Comparison of ENCODE assay signal across 8 mouse cellular contexts in genomic region chr2:6129555-6130355, GRCm38 (mm10). TPM values are rescaled to one million over a fixed set of nuclear protein-coding genes. Genes with fewer than 3 reads are reported as not detected.
DNase-seq lines count a peak whose midpoint lies in the region; ATAC-seq and TF ChIP-seq lines count a peak whose summit lies in the region.

Gene Proser2 (minus strand): TSS chr2:6130211.

- H3K4me1 ChIP-seq in ES-Bruce4 (ENCODE audit: control insufficient read depth, insufficient read depth, low read length) = no peaks in the 10 kb centered on the region
- H3K4me1 ChIP-seq in forebrain, embryonic 15.5 days = peaks cover 7% of the 10 kb centered on the region
- peaks cover 2% of the 10 kb centered on the region for H3K4me1 ChIP-seq in liver, embryonic 16.5 days (ENCODE audit: control insufficient read depth, low read depth, low read length)
- no peaks in the 10 kb centered on the region for H3K4me1 ChIP-seq in neural tube, embryonic 14.5 days (ENCODE audit: control insufficient read depth, insufficient read depth, low read length)

- no peak within 1 kb of the TSS for H3K27ac ChIP-seq in ES-Bruce4 (ENCODE audit: insufficient read depth, low read length)
- no peak within 1 kb of the TSS for H3K27ac ChIP-seq in forebrain, embryonic 15.5 days (replicated peaks)
- peak within 1 kb of the TSS; percentile 60 for H3K27ac ChIP-seq in liver, embryonic 16.5 days (ENCODE audit: low read length)
- no peak within 1 kb of the TSS for H3K27ac ChIP-seq in neural tube, embryonic 14.5 days (ENCODE audit: low read depth, low read length)

- no peaks in the 10 kb centered on the region; the same call in 1 of the 2 replicates for H3K27me3 ChIP-seq in ES-Bruce4 (ENCODE audit: control insufficient read depth, insufficient read depth, low read length, poor library complexity, severe bottlenecking)
- H3K27me3 ChIP-seq in forebrain, embryonic 15.5 days = peaks cover 14% of the 10 kb centered on the region; the same call in 1 of the 2 replicates
- H3K27me3 ChIP-seq in liver, embryonic 16.5 days (ENCODE audit: control insufficient read depth, insufficient read depth, low read depth, low read length) = peaks cover 21% of the 10 kb centered on the region
- H3K27me3 ChIP-seq in neural tube, embryonic 14.5 days (ENCODE audit: control insufficient read depth, insufficient read depth, low read length) = peaks cover 7% of the 10 kb centered on the region; the same call in 1 of the 2 replicates

- intact Hi-C loops in heart, postnatal 25 days (cut with DNase I) = no loop called here

- H3K4me2 ChIP-seq in forebrain, embryonic 15.5 days (replicated peaks) = peak within 1 kb of the TSS; percentile 86
- H3K4me2 ChIP-seq in liver, embryonic 16.5 days (ENCODE audit: low read depth, low read length) = peak within 1 kb of the TSS; percentile 61
- peak within 1 kb of the TSS; percentile 82 for H3K4me2 ChIP-seq in neural tube, embryonic 14.5 days (ENCODE audit: low read depth, low read length)

- H3K4me3 ChIP-seq in ES-Bruce4 (ENCODE audit: low read depth, low read length) = peak within 1 kb of the TSS; percentile 80
- peak within 1 kb of the TSS; percentile 71 for H3K4me3 ChIP-seq in forebrain, embryonic 15.5 days
- H3K4me3 ChIP-seq in liver, embryonic 16.5 days (ENCODE audit: low read depth, low read length) = peak within 1 kb of the TSS; percentile 62
- H3K4me3 ChIP-seq in neural tube, embryonic 14.5 days (ENCODE audit: low read depth, low read length) = peak within 1 kb of the TSS; percentile 70

- H3K9me3 ChIP-seq in ES-Bruce4 (replicated peaks; ENCODE audit: control insufficient read depth, insufficient read depth, low read length, poor library complexity, severe bottlenecking) = no peaks in the 10 kb centered on the region
- H3K9me3 ChIP-seq in forebrain, embryonic 15.5 days = no peaks in the 10 kb centered on the region
- no peaks in the 10 kb centered on the region for H3K9me3 ChIP-seq in liver, embryonic 16.5 days (replicated peaks; ENCODE audit: control insufficient read depth, low read length)
- H3K9me3 ChIP-seq in neural tube, embryonic 14.5 days (ENCODE audit: control insufficient read depth, low read length) = no peaks in the 10 kb centered on the region

- DNase-seq in cerebellum, adult 11 months = peak; percentile 57
- peak; percentile 69 for DNase-seq in heart, postnatal 25 days (ENCODE audit: low spot score)
- peak; percentile 86 to 93 for DNase-seq in kidney, postnatal 4 days
- DNase-seq in testis, postnatal 14 days (ENCODE audit: low spot score) = peak; percentile 88

- TF ChIP-seq EP300 in ES-Bruce4 (IDR thresholded peaks at IDR 0.05; ENCODE audit: insufficient read depth, low read depth, low read length) = no peak

- H3K9ac ChIP-seq in ES-Bruce4 (ENCODE audit: low read depth, poor library complexity, severe bottlenecking) = peak within 1 kb of the TSS; percentile 51
- peak within 1 kb of the TSS; percentile 50 for H3K9ac ChIP-seq in forebrain, embryonic 15.5 days (replicated peaks)
- H3K9ac ChIP-seq in liver, embryonic 16.5 days (ENCODE audit: low read depth, low read length) = peak within 1 kb of the TSS; percentile 60
- H3K9ac ChIP-seq in neural tube, embryonic 14.5 days (replicated peaks; ENCODE audit: low read depth, low read length) = peak within 1 kb of the TSS; percentile 46

- peak; percentile 88 for ATAC-seq in forebrain, embryonic 15.5 days (replicated peaks)
- ATAC-seq in liver, embryonic 16.5 days (ENCODE audit: low read depth) = peak; percentile 95
- ATAC-seq in neural tube, embryonic 14.5 days (ENCODE audit: low read depth) = peak; percentile 91

- WGBS in forebrain, embryonic 15.5 days = under 1% methylated on average over 83 of the region's 83 CpGs
- 1% methylated on average over 83 of the region's 83 CpGs for WGBS in liver, embryonic 16.5 days (ENCODE audit: insufficient replicate concordance)
- WGBS in neural tube, embryonic 14.5 days = under 1% methylated on average over 81 of the region's 83 CpGs

- no peak for TF ChIP-seq POLR2A in ES-Bruce4 (IDR thresholded peaks at IDR 0.05; ENCODE audit: insufficient read depth, low read length)

- no peak for TF ChIP-seq CTCF in ES-Bruce4 (IDR thresholded peaks at IDR 0.05; ENCODE audit: low read depth, low read length)

- no peaks in the 10 kb centered on the region for H3K36me3 ChIP-seq in ES-Bruce4 (ENCODE audit: control insufficient read depth, insufficient read depth, low read length, poor library complexity, severe bottlenecking)
- no peaks in the 10 kb centered on the region for H3K36me3 ChIP-seq in forebrain, embryonic 15.5 days
- H3K36me3 ChIP-seq in liver, embryonic 16.5 days (ENCODE audit: control insufficient read depth, insufficient read depth) = no peaks in the 10 kb centered on the region
- no peaks in the 10 kb centered on the region for H3K36me3 ChIP-seq in neural tube, embryonic 14.5 days (ENCODE audit: control insufficient read depth, insufficient read depth, low read length)

RNA-seq across cellular contexts. Expression of gene Proser2, which starts in this region (rescaled TPM):
- 5.2 and 5.9 TPM in 2 replicates for polyA plus RNA-seq in ES-Bruce4 (2011; ENCODE audit: insufficient read depth, insufficient read length, low read depth, missing spikeins)
- 3.3 and 3.6 TPM in 2 replicates for polyA plus RNA-seq in forebrain, embryonic 15.5 days (2015; fragmentation: Nextera tagmentation; extraction: Ambion mirVana)
- 10 to 100 TPM; 12.6 to 16.0 TPM for total RNA-seq in heart, postnatal 25 days (2021)
- 7.1 and 10.2 TPM in 2 replicates for polyA plus RNA-seq in liver, embryonic 16.5 days (2015; fragmentation: Nextera tagmentation; extraction: Ambion mirVana)
- 7.3 and 10.9 TPM in 2 replicates for polyA plus RNA-seq in neural tube, embryonic 14.5 days (2014; fragmentation: Nextera tagmentation; extraction: Ambion mirVana)
